Mouse (Mus musculus) embryonic stem cell, embryonic (primary cell): ENCODE data around the gene Rps6kb2.

Experiments used
- CTCF ChIA-PET, 4 experiments: fragments of 300-600 bp in 2 of 4; fragments of 350-600 bp in 2 of 4; sonication (Branson Sonifier 250); formaldehyde crosslinking; loops; one replicate each; lab custom pipeline; 2022; ENCODE audit warnings: inconsistent platforms in 2 of 4; lab: Charles Lee
- POLR2A ChIA-PET, 4 experiments: fragments of 300-600 bp in 2 of 4; fragments of 350-600 bp in 2 of 4; sonication (Branson Sonifier 250); formaldehyde crosslinking; loops; one replicate each; lab custom pipeline; 2022; ENCODE audit warnings: antibody characterized with exemption in 4 of 4, inconsistent platforms in 1 of 4; lab: Charles Lee

Rps6kb2 gene

DNA sequence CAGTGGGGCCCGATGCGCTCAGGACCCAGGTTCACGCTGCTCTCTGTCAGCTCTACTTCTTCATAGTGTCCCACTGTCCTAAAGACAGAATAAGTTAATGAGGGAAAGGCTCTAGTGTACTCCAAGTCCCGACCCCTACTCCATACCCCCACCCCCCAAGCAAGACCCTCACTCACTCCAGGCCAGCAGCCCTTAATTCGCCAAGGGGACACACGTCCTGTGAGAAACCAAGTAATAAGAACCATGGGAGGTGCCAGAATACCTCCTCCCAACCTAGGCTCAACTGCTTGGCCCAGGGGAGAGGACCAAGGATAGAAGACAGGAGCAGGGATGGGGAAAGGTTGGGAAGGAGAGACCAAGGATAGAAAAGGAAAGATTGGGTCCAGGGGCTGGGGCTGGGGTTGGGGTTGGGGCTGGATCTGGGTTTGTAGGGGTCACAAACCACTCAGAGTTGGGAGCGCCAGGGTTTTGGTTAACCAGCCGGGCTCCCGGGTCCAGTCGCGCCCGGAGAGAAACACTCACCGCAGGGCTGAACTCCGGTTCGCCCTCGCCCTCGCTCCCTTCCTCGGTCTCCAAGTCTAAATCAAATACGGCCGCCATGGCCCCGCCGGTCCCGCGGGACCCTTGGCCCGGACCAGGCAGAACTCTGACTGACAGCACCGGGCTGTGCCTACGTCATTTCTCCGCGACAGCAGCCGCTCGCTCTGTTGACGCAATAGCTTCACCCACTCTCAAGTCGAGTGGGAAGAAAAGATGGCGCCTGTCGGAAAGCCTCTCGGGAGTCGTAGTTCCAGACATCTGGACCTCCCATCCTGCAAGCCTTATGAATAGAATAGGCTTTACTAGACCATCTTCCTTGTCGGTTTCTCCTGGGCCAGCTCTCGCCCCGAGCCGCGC is at the start of gene Rps6kb2:
Rps6kb2 (minus strand) TSS at position 709 of the 897 bp plus-strand sequence.
- ChIA-PET CTCF (interaction anchor here in 2 of 4 experiments (0.6 to 1.9 kb wide), 8 partner anchors 8 to 200 kb away, joined by 3 to 7 read pairs (median 4); partner anchors contain the start of genes Ppp1ca (in 2 of the 2) and Ndufv1 (in 1 of the 2)), POLR2A (interaction anchor here in 3 of 4 experiments (0.5 to 4.8 kb wide), 61 partner anchors 8 to 455 kb away, joined by 3 to 27 read pairs (median 4); partner anchors contain the start of genes Cdk2ap2 (in 3 of the 3), Ppp1ca (in 3 of the 3), Ptprcap (in 3 of the 3) and Aip (in 2 of the 3))

DNA sequence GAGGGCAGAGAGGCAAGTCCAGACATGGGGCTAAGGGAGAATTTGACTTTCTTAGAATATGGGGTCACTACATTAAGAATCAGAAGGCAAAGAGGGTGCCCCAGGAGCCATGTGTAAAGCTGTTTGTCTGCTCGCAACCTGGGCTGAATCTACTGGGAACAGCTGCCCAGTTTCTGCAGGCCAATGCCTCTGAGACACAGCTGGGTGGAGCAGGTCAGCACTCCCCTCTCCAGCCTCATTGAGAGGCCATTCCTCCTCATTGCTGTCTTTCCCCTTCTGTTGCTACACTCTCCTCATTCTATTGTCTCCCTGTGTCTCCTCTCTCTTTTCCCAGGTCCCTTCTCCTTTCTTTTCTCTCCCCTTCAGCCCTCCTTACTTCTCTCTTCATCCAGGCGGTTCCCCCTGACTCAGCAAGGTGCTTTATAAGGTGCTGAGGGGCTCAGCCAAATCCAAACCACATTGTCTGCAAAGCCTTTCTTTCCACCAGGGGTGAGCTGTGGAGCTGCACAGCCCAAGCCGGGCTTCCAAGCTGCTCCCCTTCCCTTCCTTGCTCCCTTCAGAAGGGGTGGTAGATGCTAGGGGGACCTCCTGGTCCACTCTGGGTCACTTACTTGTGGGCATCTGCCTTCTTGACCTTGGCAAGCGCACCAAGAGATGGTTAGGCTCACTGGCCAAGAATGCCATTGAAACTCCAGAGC is 48.9 kb upstream of the Rps6kb2 start:
- CTCF ChIA-PET: interaction anchor here (0.6 to 2.1 kb wide), 9 partner anchors 12 to 212 kb away, joined by 3 to 11 read pairs (median 3); no protein-coding TSS in a partner anchor
- POLR2A ChIA-PET: interaction anchor here in 2 of 4 experiments (0.7 to 9.1 kb wide), 8 partner anchors 11 to 541 kb away, joined by 3 to 54 read pairs (median 4); partner anchors contain the start of genes Rad9a (in 2 of the 2) and Pold4 (in 1 of the 2)

- ChIA-PET POLR2A (interaction anchor here in 3 of 4 experiments (0.6 to 9.1 kb wide), 5 partner anchors 7 to 189 kb away, joined by 3 to 54 read pairs (median 5); partner anchors contain the start of genes Aip (in 1 of the 3), Ppp1ca (in 1 of the 3) and Rad9a (in 1 of the 3)), CTCF (interaction anchor here (0.6 to 6.0 kb wide), 10 partner anchors 17 to 157 kb away, joined by 3 to 84 read pairs (median 8); partner anchors contain the start of genes Ppp1ca (in 1 of the 4) and Tbc1d10c (in 1 of the 4))
Observed at GRCm38 (mm10) chr19:4208563-4208962, 45.4 kb upstream of the Rps6kb2 start.

GRCm38 (mm10) chr19:4206971-4207370 is 43.8 kb upstream of the Rps6kb2 start:
- POLR2A ChIA-PET: interaction anchor here (0.7 to 2.5 kb wide), 39 partner anchors 9 to 1519 kb away, joined by 3 to 15 read pairs (median 4); partner anchors contain the start of genes Ppp1ca (in 3 of the 4), Carns1 (in 1 of the 4), Cdk2ap2 (in 1 of the 4) and Ehbp1l1 (in 1 of the 4)
- CTCF ChIA-PET: interaction anchor here (0.5 to 6.0 kb wide), 78 partner anchors 8 to 1189 kb away, joined by 3 to 84 read pairs (median 4); partner anchors contain the start of genes Pitpnm1 (in 2 of the 4), Ppp1ca (in 2 of the 4), Aip (in 1 of the 4) and Ankrd13d (in 1 of the 4)

DNA sequence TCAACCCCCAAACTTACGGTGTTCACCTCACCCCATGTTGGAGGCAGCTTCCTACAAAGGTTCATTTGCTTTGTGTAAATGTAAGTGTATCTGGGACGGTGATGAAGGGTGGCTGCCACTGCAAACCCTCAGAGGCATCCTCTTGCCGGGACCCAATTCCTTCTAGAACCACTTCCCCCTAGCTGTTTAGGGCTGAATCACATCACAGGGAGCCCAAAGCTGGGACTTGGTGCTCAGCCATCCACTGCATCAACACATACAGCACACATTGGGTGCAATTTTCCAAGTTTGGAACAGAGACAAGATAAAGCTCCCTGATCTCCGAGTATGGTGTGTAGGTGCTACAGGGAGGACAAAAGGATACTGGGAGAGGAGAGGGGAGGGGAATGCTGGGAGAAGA is 41.7 kb upstream of the Rps6kb2 start:
- ChIA-PET POLR2A (interaction anchor here in 2 of 4 experiments (0.6 to 2.5 kb wide), 18 partner anchors 9 to 192 kb away, joined by 3 to 16 read pairs (median 3); partner anchors contain the start of genes AC109138.7 (in 1 of the 2), Carns1 (in 1 of the 2), Cdk2ap2 (in 1 of the 2) and Clcf1 (in 1 of the 2)), CTCF (interaction anchor here in 2 of 4 experiments (0.6 to 6.0 kb wide), 12 partner anchors 8 to 539 kb away, joined by 3 to 84 read pairs (median 6); partner anchors contain the start of genes AC109138.7 (in 1 of the 2), Clcf1 (in 1 of the 2) and Ppp1ca (in 1 of the 2))

- ChIA-PET POLR2A (interaction anchor here in 2 of 4 experiments (0.6 to 2.5 kb wide), 9 partner anchors 10 to 679 kb away, joined by 3 to 16 read pairs (median 3); partner anchors contain the start of genes AC109138.7 (in 1 of the 2), Cdk2ap2 (in 1 of the 2), Clcf1 (in 1 of the 2) and Ndufs8 (in 1 of the 2)), CTCF (interaction anchor here in 2 of 4 experiments (0.6 to 1.5 kb wide), 2 partner anchors 52 to 372 kb away, joined by 3 to 5 read pairs; no protein-coding TSS in a partner anchor)
Observed at GRCm38 (mm10) chr19:4203604-4204326, 40.6 kb upstream of the Rps6kb2 start.

- POLR2A ChIA-PET: interaction anchor here in 1 of 4 experiments (0.9 kb wide), 1 partner anchor 291 kb away, joined by 3 read pairs; the partner anchor contains the start of gene Ndufs8
Observed at GRCm38 (mm10) chr19:4203148-4203547, 40.0 kb upstream of the Rps6kb2 start.

DNA sequence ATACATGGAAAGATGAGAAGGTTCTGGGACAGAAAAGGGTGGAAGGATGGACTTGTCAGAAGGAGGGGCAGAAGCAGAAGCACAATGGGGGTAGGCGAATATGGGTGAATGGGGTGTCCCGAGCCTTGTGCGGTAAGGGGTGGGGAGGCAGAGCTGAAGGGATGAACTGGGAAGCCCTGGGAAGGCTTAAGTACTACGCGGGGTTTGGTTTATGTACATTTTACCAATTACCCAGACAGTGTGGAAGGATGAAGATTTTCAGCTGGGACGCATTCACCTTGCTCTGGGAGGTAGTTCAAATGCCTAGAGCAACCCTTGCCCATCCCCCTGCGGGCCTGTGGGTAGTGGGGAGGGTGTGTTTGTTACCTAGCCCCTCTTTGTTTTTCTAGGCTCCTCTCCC is 39.0 kb upstream of the Rps6kb2 start:
- CTCF ChIA-PET: interaction anchor here (0.7 to 2.3 kb wide), 18 partner anchors 10 to 242 kb away, joined by 3 to 16 read pairs (median 4); partner anchors contain the start of genes Ppp1ca (in 3 of the 4), Aip (in 1 of the 4), Ndufv1 (in 1 of the 4) and Pold4 (in 1 of the 4)
- POLR2A ChIA-PET: interaction anchor here (0.6 to 3.1 kb wide), 81 partner anchors 8 to 360 kb away, joined by 3 to 72 read pairs (median 5); partner anchors contain the start of genes AC109138.7 (in 4 of the 4), Clcf1 (in 4 of the 4), Cdk2ap2 (in 3 of the 4) and Gstp2 (in 3 of the 4)

More at GRCm38 (mm10) chr19:4203148-4203547, 40.0 kb upstream of the Rps6kb2 start:
- CTCF ChIA-PET: no interaction called here

DNA sequence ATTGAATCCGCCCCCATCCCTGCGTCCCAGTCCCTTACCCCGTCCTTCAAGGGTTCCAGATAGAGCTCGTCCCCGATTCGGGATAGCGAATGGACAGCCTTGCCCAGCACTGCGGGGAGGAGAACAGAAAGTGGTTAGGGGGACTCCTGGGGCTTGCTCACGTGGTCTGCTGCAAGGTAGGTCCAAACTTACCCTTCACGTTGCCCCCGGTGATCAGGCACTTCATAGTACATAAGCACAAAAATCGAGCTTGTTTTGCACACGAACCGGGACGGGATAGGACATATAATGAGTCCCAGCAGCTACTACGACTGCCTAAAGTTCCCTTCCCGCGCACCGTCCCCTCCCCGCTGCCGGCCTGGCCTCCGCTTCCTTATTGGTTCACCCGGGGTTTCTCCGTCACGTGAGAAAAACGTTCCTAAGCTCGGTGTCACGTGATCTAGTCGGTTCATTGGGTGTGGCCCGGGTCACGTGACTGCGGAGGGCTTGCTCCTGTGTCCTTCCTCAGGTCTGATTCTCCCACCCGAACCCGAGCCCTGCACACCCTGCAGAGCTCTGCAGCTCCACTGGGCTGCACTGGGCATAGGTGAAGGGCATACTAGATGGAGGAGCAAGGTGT is 38.2 kb upstream of the Rps6kb2 start, which contains the start of gene Rad9a:
Rad9a (minus strand) TSS at position 372 of the 619 bp plus-strand sequence.
- POLR2A ChIA-PET: interaction anchor here (0.5 to 3.1 kb wide), 110 partner anchors 9 to 383 kb away, joined by 3 to 72 read pairs (median 4); partner anchors contain the start of genes AC109138.7 (in 4 of the 4), Clcf1 (in 4 of the 4), Ppp1ca (in 4 of the 4) and Cdk2ap2 (in 3 of the 4)
- CTCF ChIA-PET: interaction anchor here (0.5 to 2.3 kb wide), 28 partner anchors 9 to 241 kb away, joined by 3 to 16 read pairs (median 4); partner anchors contain the start of genes Ppp1ca (in 4 of the 4), Ndufv1 (in 2 of the 4), Aip (in 1 of the 4) and Pitpnm1 (in 1 of the 4)

- ChIA-PET CTCF (interaction anchor here in 3 of 4 experiments (1.2 to 2.5 kb wide), 4 partner anchors 10 to 145 kb away, joined by 3 to 14 read pairs (median 7); no protein-coding TSS in a partner anchor), POLR2A (interaction anchor here in 3 of 4 experiments (0.6 to 5.2 kb wide), 38 partner anchors 10 to 478 kb away, joined by 3 to 32 read pairs (median 4); partner anchors contain the start of genes AC109138.7 (in 2 of the 3), Clcf1 (in 2 of the 3), Aip (in 1 of the 3) and Cdk2ap2 (in 1 of the 3))
Observed at GRCm38 (mm10) chr19:4197180-4197579, 34.0 kb upstream of the Rps6kb2 start.

DNA sequence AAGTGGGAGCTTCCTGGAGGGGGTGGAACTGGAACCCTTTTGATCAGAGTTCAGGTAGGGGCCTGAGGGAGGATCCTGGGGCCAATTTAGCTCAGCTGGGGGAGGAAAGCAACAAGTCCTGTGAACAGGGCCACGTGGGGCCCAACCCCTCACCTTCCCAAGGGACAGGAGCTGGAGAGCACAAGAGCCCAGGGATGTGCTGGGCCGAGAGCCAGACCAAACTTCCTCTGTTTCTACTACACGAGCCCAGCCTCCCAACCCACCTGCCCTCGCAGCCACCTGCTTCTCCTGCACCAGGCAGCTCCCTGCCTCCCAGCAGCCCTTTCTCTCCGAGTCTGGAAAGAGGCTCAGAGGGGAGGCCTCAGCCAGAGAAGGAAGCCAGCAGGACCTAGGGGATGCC is 33.4 kb upstream of the Rps6kb2 start:
- ChIA-PET POLR2A (interaction anchor here in 3 of 4 experiments (0.5 to 5.2 kb wide), 38 partner anchors 8 to 478 kb away, joined by 3 to 32 read pairs (median 4); partner anchors contain the start of genes AC109138.7 (in 2 of the 3), Clcf1 (in 2 of the 3), Aip (in 1 of the 3) and Cdk2ap2 (in 1 of the 3)), CTCF (interaction anchor here in 3 of 4 experiments (0.7 to 2.5 kb wide), 5 partner anchors 8 to 145 kb away, joined by 3 to 14 read pairs (median 4); no protein-coding TSS in a partner anchor)

GRCm38 (mm10) chr19:4196048-4196447 is 32.9 kb upstream of the Rps6kb2 start:
- POLR2A ChIA-PET: interaction anchor here in 3 of 4 experiments (0.5 to 5.2 kb wide), 31 partner anchors 9 to 153 kb away, joined by 3 to 32 read pairs (median 5); partner anchors contain the start of genes AC109138.7 (in 2 of the 3), Clcf1 (in 2 of the 3), Aip (in 1 of the 3) and Cdk2ap2 (in 1 of the 3)
- CTCF ChIA-PET: interaction anchor here in 2 of 4 experiments (0.8 to 2.5 kb wide), 3 partner anchors 9 to 11 kb away, joined by 3 to 10 read pairs (median 3); no protein-coding TSS in a partner anchor

GRCm38 (mm10) chr19:4194776-4195650 is 31.9 kb upstream of the Rps6kb2 start:
- ChIA-PET POLR2A (interaction anchor here in 2 of 4 experiments (0.7 to 5.2 kb wide), 16 partner anchors 10 to 272 kb away, joined by 3 to 29 read pairs (median 8); partner anchors contain the start of genes Rps6kb2 (in 2 of the 2) and Cdk2ap2 (in 1 of the 2)), CTCF (interaction anchor here in 2 of 4 experiments (0.6 to 1.0 kb wide), 3 partner anchors 9 to 12 kb away, joined by 3 read pairs; no protein-coding TSS in a partner anchor)
